Mouse (Mus musculus) liver, adult 2 months (tissue): ENCODE measurements at regions not wholly inside any gene's neighbourhood (a gene's known extent, or its start where the extent isn't known, plus 50 kb on each side); places are given as distances from the start of the nearest gene placed in this dataset.

ENCODE experiments used
- CTCF ChIP-seq: fragments of 200-500 bp; IDR thresholded peaks from 2 replicates; pipeline ENCODE4 v1.5.1; 2011; ENCODE audit warnings: low read depth, low read length, control low read depth
- POLR2A ChIP-seq: fragments of 200-500 bp; IDR thresholded peaks from 2 replicates; pipeline ENCODE4 v1.6.1; 2011; ENCODE audit warnings: low read length, control low read depth; ENCODE audit not compliant: insufficient read depth; ENCODE audit errors: extremely low read depth

GRCm38 (mm10) chr12:86612431-86613040 is 66.0 kb upstream of the Vash1 start:
- TF ChIP-seq CTCF = no peak
- no peak for TF ChIP-seq POLR2A
